Mouse (Mus musculus): Measurements from ENCODE around the gene Hspb2. TPM values are rescaled to one million over a fixed set of nuclear protein-coding genes. Genes with fewer than 3 reads are reported as not detected.
A peak's percentile ranks its signal among the peaks of the same experiment; 100 is the strongest.

The Hspb2 gene
- total and polyA plus RNA-seq, 3 experiments: not detected

DNA sequence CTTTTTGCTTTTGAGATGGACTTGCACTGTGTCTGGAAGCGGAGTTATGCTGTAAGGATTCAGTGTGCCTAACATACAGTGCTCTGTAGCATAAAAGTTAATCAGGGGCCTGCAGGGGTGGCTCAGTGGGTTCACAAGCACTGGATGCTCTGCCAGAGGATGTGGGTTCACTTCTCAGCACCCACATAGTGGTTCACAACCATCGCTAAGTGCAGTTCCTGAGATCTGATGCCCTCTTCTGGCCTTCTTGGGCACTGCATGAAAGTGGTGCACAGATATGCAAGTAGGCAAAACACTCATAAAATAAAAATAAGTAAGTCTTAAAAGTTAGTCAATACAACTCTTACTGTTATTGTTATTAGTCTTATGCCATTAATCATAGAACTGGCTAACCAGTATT is 30.0 kb upstream of the Hspb2 start:
- peak; percentile 79 for DNase-seq (ENCODE audit: low read depth, low spot score)
- H3K36me3 ChIP-seq (ENCODE audit: control insufficient read depth in 1 of 2, insufficient read depth in 2 of 2, low read length in 2 of 2): no peaks in the 10 kb centered on the region
- H3K27ac ChIP-seq (ENCODE audit: control insufficient read depth, low read depth, low read length): no peak overlapping the region
- H3K27me3 ChIP-seq (ENCODE audit: control insufficient read depth in 1 of 2, insufficient read depth in 2 of 2, low read length in 2 of 2): no peaks in the 10 kb centered on the region
- no peak overlapping the region for H3K4me3 ChIP-seq (ENCODE audit: control insufficient read depth in 1 of 2, insufficient read depth in 1 of 2, low read depth in 2 of 2, low read length in 2 of 2)
- TF ChIP-seq CTCF (IDR thresholded peaks at IDR 0.05 in 2 of 3, conservative IDR thresholded peaks at IDR 0.05 in 1 of 3; ENCODE audit: control insufficient read depth in 1 of 3, insufficient read depth in 1 of 3, low read depth in 2 of 3, low read length in 3 of 3, poor library complexity in 1 of 3, severe bottlenecking in 1 of 3) (peak; percentile 62 to 71 (median 69)), POLR2AphosphoS5 (IDR thresholded peaks at IDR 0.05; ENCODE audit: borderline replicate concordance, low read depth, low read length) (no peak), MAFK (IDR thresholded peaks at IDR 0.05; ENCODE audit: borderline replicate concordance, low read depth, low read length) (no peak), BHLHE40 (IDR thresholded peaks at IDR 0.05; ENCODE audit: borderline replicate concordance, low read depth, low read length) (no peak), SMC3 (IDR thresholded peaks at IDR 0.05; ENCODE audit: low read depth, low read length) (peak; percentile 50; the same call in 1 of the 2 replicates), RAD21 (IDR thresholded peaks at IDR 0.05; ENCODE audit: low read depth, low read length) (peak; percentile 35), MAZ (IDR thresholded peaks at IDR 0.05; ENCODE audit: low read depth, low read length) (no peak), MEF2A (IDR thresholded peaks at IDR 0.05; ENCODE audit: extremely low read depth, insufficient replicate concordance, low read depth, low read length, poor library complexity, severe bottlenecking) (no peak)
- H3K9ac ChIP-seq (ENCODE audit: control insufficient read depth, low read depth, low read length, poor library complexity, severe bottlenecking): no peak overlapping the region
- no peaks in the 10 kb centered on the region for H3K79me2 ChIP-seq (ENCODE audit: control insufficient read depth, insufficient read depth, low read length, poor library complexity)
- no peaks in the 10 kb centered on the region for H3K4me1 ChIP-seq (ENCODE audit: control insufficient read depth in 1 of 2, insufficient read depth in 2 of 2, low read length in 2 of 2)
- H3K9me3 ChIP-seq (replicated peaks; ENCODE audit: insufficient read depth, low read length): no peaks in the 10 kb centered on the region

DNA sequence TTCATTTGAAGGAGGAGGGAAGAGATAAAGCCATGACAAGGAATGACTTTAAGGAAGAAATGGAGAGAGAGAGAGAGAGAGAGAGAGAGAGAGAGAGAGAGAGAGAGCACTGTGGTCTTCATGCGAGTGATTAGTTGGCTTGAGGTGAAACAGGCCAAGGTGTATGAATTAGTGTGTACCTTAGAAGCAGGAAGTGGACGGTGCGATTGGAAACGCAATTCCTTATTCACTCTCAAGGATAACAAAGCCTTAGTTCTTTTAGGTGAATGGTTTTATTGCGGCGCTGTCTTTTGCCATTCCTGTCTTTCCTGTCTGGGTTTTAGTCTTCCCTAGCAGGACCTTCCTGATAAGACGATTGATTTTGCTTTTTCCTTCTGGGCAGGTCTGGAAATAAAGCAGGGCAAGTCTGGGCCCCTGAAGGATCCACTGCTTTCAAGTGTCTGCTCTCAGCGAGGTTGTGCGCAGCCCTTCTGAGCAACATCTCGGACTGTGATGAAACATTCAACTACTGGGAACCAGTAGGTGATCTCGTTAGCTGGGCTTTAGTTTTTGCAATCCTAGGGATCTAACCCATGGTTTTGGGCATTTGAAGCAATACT is 24.1 kb upstream of the Hspb2 start:
- DNase-seq (ENCODE audit: low read depth, low spot score): peak; percentile 26
- H3K36me3 ChIP-seq (ENCODE audit: control insufficient read depth in 1 of 2, insufficient read depth in 2 of 2, low read length in 2 of 2): peaks cover 0 to 15% of the 10 kb centered on the region in 2 experiments; a peak in 2 of 4 replicates

DNA sequence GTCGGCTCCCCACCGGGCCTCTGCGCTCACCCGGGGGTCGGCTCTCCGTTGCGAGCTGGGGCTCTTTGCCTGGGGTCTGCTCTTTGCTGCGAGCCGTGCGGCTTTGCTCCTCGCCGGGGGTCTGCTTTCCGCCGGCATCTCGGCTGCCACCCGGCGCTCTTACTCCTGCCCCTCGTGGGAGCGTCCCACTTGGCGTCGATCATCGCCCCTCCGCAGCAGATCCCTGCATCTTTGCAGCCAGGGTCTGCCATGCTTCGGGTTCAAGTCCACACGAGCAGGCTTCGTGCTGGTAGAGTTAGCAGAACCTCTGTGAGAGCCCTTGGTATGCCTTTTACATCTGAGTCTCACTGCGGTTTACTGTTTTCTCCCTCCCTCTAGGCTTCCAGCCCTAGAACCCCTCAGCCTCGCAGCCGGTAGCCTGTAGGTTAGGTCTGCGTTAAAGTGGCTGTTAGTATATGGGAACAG is 23.5 kb upstream of the Hspb2 start:
- Histone ChIP-seq H3K4me3 (ENCODE audit: control insufficient read depth in 1 of 2, insufficient read depth in 1 of 2, low read depth in 2 of 2, low read length in 2 of 2) (peak overlapping the region; percentile 55 to 95), H3K36me3 (ENCODE audit: control insufficient read depth in 1 of 2, insufficient read depth in 2 of 2, low read length in 2 of 2) (peaks cover 0 to 15% of the 10 kb centered on the region in 2 experiments; a peak in 2 of 4 replicates), H3K9me3 (replicated peaks; ENCODE audit: insufficient read depth, low read length) (no peaks in the 10 kb centered on the region), H3K9ac (ENCODE audit: control insufficient read depth, low read depth, low read length, poor library complexity, severe bottlenecking) (peak overlapping the region; percentile 88), H3K79me2 (ENCODE audit: control insufficient read depth, insufficient read depth, low read length, poor library complexity) (peaks cover 10% of the 10 kb centered on the region), H3K27me3 (ENCODE audit: control insufficient read depth in 1 of 2, insufficient read depth in 2 of 2, low read length in 2 of 2) (no peaks in the 10 kb centered on the region), H3K27ac (ENCODE audit: control insufficient read depth, low read depth, low read length) (peak overlapping the region; percentile 37), H3K4me1 (ENCODE audit: control insufficient read depth in 1 of 2, insufficient read depth in 2 of 2, low read length in 2 of 2) (peaks cover 0 to 12% of the 10 kb centered on the region in 2 experiments; a peak in 3 of 4 replicates)
- TF ChIP-seq USF2 (IDR thresholded peaks at IDR 0.05; ENCODE audit: borderline replicate concordance in 1 of 2, insufficient read depth in 1 of 2, low read depth in 1 of 2, low read length in 2 of 2) (no peak), MAZ (IDR thresholded peaks at IDR 0.05; ENCODE audit: low read depth, low read length) (no peak), GATA1 (IDR thresholded peaks at IDR 0.05; ENCODE audit: low read depth, low read length) (no peak), MXI1 (IDR thresholded peaks at IDR 0.05; ENCODE audit: low read depth, low read length) (0 out of 2 replicates have a peak, but pooled peaks have one; percentile 20)
- DNase-seq (ENCODE audit: low read depth, low spot score): peak; percentile 59

More for the DNA sequence above, 24.1 kb upstream of the Hspb2 start:
- no peak overlapping the region; the same call in 1 of the 2 replicates for H3K27ac ChIP-seq (ENCODE audit: control insufficient read depth, low read depth, low read length)
- no peaks in the 10 kb centered on the region for H3K27me3 ChIP-seq (ENCODE audit: control insufficient read depth in 1 of 2, insufficient read depth in 2 of 2, low read length in 2 of 2)
- no peak for TF ChIP-seq MYB (IDR thresholded peaks at IDR 0.05; ENCODE audit: low read depth, low read length)
- TF ChIP-seq MXI1 (IDR thresholded peaks at IDR 0.05; ENCODE audit: low read depth, low read length): 0 out of 2 replicates have a peak, but pooled peaks have one; percentile 16
- no peaks in the 10 kb centered on the region for H3K9me3 ChIP-seq (replicated peaks; ENCODE audit: insufficient read depth, low read length)
- peaks cover 0 to 12% of the 10 kb centered on the region in 2 experiments; a peak in 3 of 4 replicates for H3K4me1 ChIP-seq (ENCODE audit: control insufficient read depth in 1 of 2, insufficient read depth in 2 of 2, low read length in 2 of 2)
- H3K9ac ChIP-seq (ENCODE audit: control insufficient read depth, low read depth, low read length, poor library complexity, severe bottlenecking): peak overlapping the region; percentile 88
- H3K4me3 ChIP-seq (ENCODE audit: control insufficient read depth in 1 of 2, insufficient read depth in 1 of 2, low read depth in 2 of 2, low read length in 2 of 2): peak overlapping the region; percentile 55 to 95
- peaks cover 10% of the 10 kb centered on the region for H3K79me2 ChIP-seq (ENCODE audit: control insufficient read depth, insufficient read depth, low read length, poor library complexity)

Data from MEL (cell line).